Mouse (Mus musculus) CH12.LX (cell line): Measurements from ENCODE around the gene Cyp4f17. TPM values are rescaled to one million over a fixed set of nuclear protein-coding genes. Genes with fewer than 3 reads are reported as not detected.

Experiments used
- DNase-seq: peaks from one replicate; pipeline ENCODE4 v3.0.0-alpha.2; 2013; ENCODE audit errors: extremely low read depth
- H3K27ac ChIP-seq: 2 replicates; pipeline ENCODE4 v1.5.1; 2012; ENCODE audit warnings: low read depth, mild to moderate bottlenecking, control low read depth, moderate library complexity; ENCODE audit not compliant: insufficient read depth
- H3K27me3 ChIP-seq: replicated peaks from 2 replicates; pipeline ENCODE3; 2012; ENCODE audit warnings: inconsistent platforms
- H3K36me3 ChIP-seq, 2 experiments: replicated peaks in 1 of 2; 2 replicates each; pipeline versions ENCODE3 to v1.6.1; 2012; ENCODE audit warnings: inconsistent platforms in 1 of 2, low read length in 1 of 2, mild to moderate bottlenecking in 1 of 2, mixed read lengths in 1 of 2, moderate library complexity in 1 of 2; ENCODE audit not compliant: control insufficient read depth in 1 of 2, insufficient read depth in 1 of 2
- H3K4me1 ChIP-seq, 2 experiments: 2 replicates each; pipeline ENCODE4 v1.6.1; 2012; ENCODE audit warnings: inconsistent platforms in 1 of 2, moderate library complexity in 1 of 2; ENCODE audit not compliant: insufficient read depth in 2 of 2, control insufficient read depth in 1 of 2
- H3K4me2 ChIP-seq: 2 replicates; pipeline ENCODE4 v1.6.1; 2012; ENCODE audit warnings: low read depth, mild to moderate bottlenecking, control low read depth; ENCODE audit not compliant: poor library complexity, insufficient read depth, severe bottlenecking
- H3K4me3 ChIP-seq, 3 experiments: fragments of 150-350 bp in 1 of 3; sonication (generic) in 1 of 3; replicated peaks in 1 of 3; 2 replicates each; pipeline versions ENCODE3 to v1.5.1; 2011 to 2012; ENCODE audit warnings: low read depth in 2 of 3, low read length in 2 of 3, mild to moderate bottlenecking in 2 of 3, moderate library complexity in 2 of 3, control low read depth in 1 of 3, improper control_type of control experiment in 1 of 3, inconsistent platforms in 1 of 3, mixed read lengths in 1 of 3; ENCODE audit not compliant: poor library complexity in 1 of 3
- H3K79me2 ChIP-seq: replicated peaks from 2 replicates; pipeline ENCODE4 v1.6.1; 2012; ENCODE audit warnings: mild to moderate bottlenecking, moderate library complexity; ENCODE audit not compliant: control insufficient read depth, poor library complexity, insufficient read depth, severe bottlenecking; ENCODE audit errors: extremely low read depth
- H3K9ac ChIP-seq: 2 replicates; pipeline ENCODE4 v1.6.1; 2012; ENCODE audit warnings: low read depth, mild to moderate bottlenecking, control low read depth, moderate library complexity; ENCODE audit not compliant: insufficient read depth
- H3K9me3 ChIP-seq: replicated peaks from 2 replicates; pipeline ENCODE3; 2012; ENCODE audit warnings: low read length, inconsistent platforms, mixed read lengths
- CTCF ChIP-seq, 2 experiments: IDR thresholded peaks in 1 of 2; conservative IDR thresholded peaks in 1 of 2; 2 replicates each; pipeline ENCODE4 v1.5.1; 2011 to 2012; ENCODE audit warnings: low read depth in 2 of 2, low read length in 2 of 2, improper control_type of control experiment in 1 of 2, inconsistent platforms in 1 of 2, mild to moderate bottlenecking in 1 of 2, moderate library complexity in 1 of 2
- E2F4 ChIP-seq: IDR thresholded peaks from 2 replicates; pipeline ENCODE4 v1.6.1; 2011; ENCODE audit warnings: low read depth, low read length, improper control_type of control experiment; ENCODE audit not compliant: insufficient replicate concordance
- ELF1 ChIP-seq: IDR thresholded peaks from 2 replicates; pipeline ENCODE4 v1.6.1; 2014; ENCODE audit warnings: low read depth, mild to moderate bottlenecking, inconsistent platforms, low read length, improper control_type of control experiment
- EP300 ChIP-seq: IDR thresholded peaks from 2 replicates; pipeline ENCODE4 v1.6.1; 2011; ENCODE audit warnings: low read length, improper control_type of control experiment
- ETS1 ChIP-seq: conservative IDR thresholded peaks from 2 replicates; pipeline ENCODE4 v1.6.1; 2012; ENCODE audit warnings: low read depth, mild to moderate bottlenecking, inconsistent platforms, low read length, improper control_type of control experiment, moderate library complexity
- JUND ChIP-seq: conservative IDR thresholded peaks from 2 replicates; pipeline ENCODE4 v1.6.1; 2011; ENCODE audit warnings: low read depth, low read length, improper control_type of control experiment
- KAT2A ChIP-seq: IDR thresholded peaks from 2 replicates; pipeline ENCODE4 v1.6.1; 2012; ENCODE audit warnings: low read length, improper control_type of control experiment, inconsistent platforms; ENCODE audit not compliant: insufficient replicate concordance
- MAFK ChIP-seq: IDR thresholded peaks from 2 replicates; pipeline ENCODE4 v1.6.1; 2011; ENCODE audit warnings: low read length, improper control_type of control experiment; ENCODE audit not compliant: insufficient replicate concordance
- MAX ChIP-seq: IDR thresholded peaks from 2 replicates; pipeline ENCODE4 v1.6.1; 2011; ENCODE audit warnings: low read length, improper control_type of control experiment
- MEF2A ChIP-seq: IDR thresholded peaks from 2 replicates; pipeline ENCODE4 v1.6.1; 2014; ENCODE audit warnings: low read depth, mild to moderate bottlenecking, inconsistent platforms, low read length, improper control_type of control experiment, borderline replicate concordance
- MXI1 ChIP-seq: IDR thresholded peaks from 2 replicates; pipeline ENCODE4 v1.6.1; 2011; ENCODE audit warnings: mild to moderate bottlenecking, low read depth, low read length, improper control_type of control experiment
- MYC ChIP-seq: IDR thresholded peaks from 2 replicates; pipeline ENCODE4 v1.6.1; 2011; ENCODE audit warnings: low read depth, mild to moderate bottlenecking, improper control_type of control experiment, low read length
- NRF1 ChIP-seq: IDR thresholded peaks from 2 replicates; pipeline ENCODE4 v1.6.1; 2014; ENCODE audit warnings: low read depth, mild to moderate bottlenecking, inconsistent platforms, low read length, improper control_type of control experiment, moderate library complexity
- PAX5 ChIP-seq: IDR thresholded peaks from 2 replicates; pipeline ENCODE4 v1.6.1; 2012; ENCODE audit warnings: low read length, inconsistent platforms, mixed read lengths
- POLR2A ChIP-seq: IDR thresholded peaks from 2 replicates; pipeline ENCODE4 v1.6.1; 2011; ENCODE audit warnings: low read depth, mild to moderate bottlenecking, improper control_type of control experiment, low read length
- POLR2AphosphoS2 ChIP-seq: IDR thresholded peaks from 2 replicates; pipeline ENCODE4 v1.6.1; 2011; ENCODE audit warnings: low read depth, low read length, improper control_type of control experiment
- RAD21 ChIP-seq: IDR thresholded peaks from 2 replicates; pipeline ENCODE4 v1.6.1; 2011; ENCODE audit warnings: low read depth, mild to moderate bottlenecking, low read length, improper control_type of control experiment, moderate library complexity
- USF2 ChIP-seq: conservative IDR thresholded peaks from 2 replicates; pipeline ENCODE4 v1.6.1; 2011; ENCODE audit warnings: low read depth, low read length, improper control_type of control experiment
- ZC3H11A ChIP-seq: IDR thresholded peaks from 2 replicates; pipeline ENCODE4 v1.6.1; 2012; ENCODE audit warnings: low read depth, mild to moderate bottlenecking, inconsistent platforms, low read length, improper control_type of control experiment
- ZKSCAN1 ChIP-seq: IDR thresholded peaks from 2 replicates; pipeline ENCODE4 v1.6.1; 2012; ENCODE audit warnings: low read depth, inconsistent platforms, low read length, improper control_type of control experiment, borderline replicate concordance
- dilution Hi-C: fragments of 300-500 bp; cut with MboI; formaldehyde crosslinking; loops from 2 replicates; pipeline ENCODE4 v1.14.3; 2020; ENCODE audit warnings: low sequenced_read_pairs; ENCODE audit not compliant: extremely low pct_unique_long_range_greater_than_20kb, extremely low pct_ligation_motif_present
- in situ Hi-C: fragments of 300-500 bp; cut with MboI; formaldehyde crosslinking; loops from 3 replicates; pipeline ENCODE4 v1.14.3; 2019; ENCODE audit warnings: low sequenced_read_pairs, low pct_ligation_motif_present, low pct_unique_long_range_greater_than_20kb, mixed read lengths
- polyA plus RNA-seq: library from polyadenylated mRNA; unstranded; fragments of >175 nt; gene quantifications from 2 replicates; pipeline ENCODE4 v1.2.1, GENCODE M21; 2012; ENCODE audit warnings: low read depth; ENCODE audit not compliant: insufficient read length
- total RNA-seq, 2 experiments: library from RNA; depleted of rRNA; stranded (reverse); fragments of 300-350 nt in 1 of 2; fragments of >200 nt in 1 of 2; gene quantifications; 2 replicates each; pipeline ENCODE4 v1.2.3; 2012 to 2014

The Cyp4f17 gene
- total and polyA plus RNA-seq, 3 experiments = 3.3 to 4.8 (median 4.1) TPM

GRCm38 (mm10) chr17:32503111-32503510, 2.7 kb upstream of the Cyp4f17 start:
- no peak for DNase-seq
- TF ChIP-seq PAX5 (no peak), POLR2AphosphoS2 (no peak), MXI1 (no peak)
- dilution Hi-C loops = no loop called here

GRCm38 (mm10) chr17:32506729-32507245, 937 bp downstream of the Cyp4f17 start:
- in situ Hi-C loops (no loop called here), dilution Hi-C loops (no loop called here)
- no peaks in the 10 kb centered on the region for H3K27me3 ChIP-seq
- peak overlapping the region; percentile 95 for H3K9ac ChIP-seq
- no peak overlapping the region; the same call in 1 of the 2 replicates for H3K27ac ChIP-seq
- TF ChIP-seq USF2 (no peak), NRF1 (no peak), ZC3H11A (no peak), MAX (no peak), MAFK (no peak), MYC (no peak), CTCF (conservative IDR thresholded peaks at IDR 0.05 in 1 of 2, IDR thresholded peaks at IDR 0.05 in 1 of 2; ENCODE audit: low read depth in 2 of 2, low read length in 2 of 2) (no peak), JUND (no peak), ZKSCAN1 (no peak), POLR2A (no peak), MEF2A (no peak), E2F4 (no peak), ETS1 (no peak), POLR2AphosphoS2 (no peak), EP300 (no peak), RAD21 (no peak), ELF1 (no peak), KAT2A (no peak)
- TF ChIP-seq, all 38 proteins: peak for 0
- H3K9me3 ChIP-seq = no peaks in the 10 kb centered on the region
- peak overlapping the region; percentile 98; the same call in 1 of the 2 replicates for H3K4me2 ChIP-seq
- peaks cover 15 to 27% of the 10 kb centered on the region in 2 experiments for H3K4me1 ChIP-seq
- peaks cover 0 to 26% of the 10 kb centered on the region in 2 experiments for H3K36me3 ChIP-seq
- no peaks in the 10 kb centered on the region for H3K79me2 ChIP-seq
- peak overlapping the region; percentile 47 to 61 (median 57) for H3K4me3 ChIP-seq
- no peak for DNase-seq

More at GRCm38 (mm10) chr17:32503111-32503510, 2.7 kb upstream of the Cyp4f17 start:
- H3K9me3 ChIP-seq = no peaks in the 10 kb centered on the region
- H3K27me3 ChIP-seq = no peaks in the 10 kb centered on the region
- H3K27ac ChIP-seq = no peak overlapping the region
- H3K4me2 ChIP-seq = no peak overlapping the region
- no peaks in the 10 kb centered on the region for H3K79me2 ChIP-seq
- in situ Hi-C loops = no loop called here
- no peak overlapping the region for H3K4me3 ChIP-seq
- no peak overlapping the region for H3K9ac ChIP-seq
- peaks cover 12 to 24% of the 10 kb centered on the region in 2 experiments for H3K4me1 ChIP-seq
- H3K36me3 ChIP-seq = peaks cover 0 to 3% of the 10 kb centered on the region in 2 experiments
